Mouse (Mus musculus) stomach, postnatal 0 days (tissue): ENCODE results near the gene Tmem184b. TPM values are rescaled to one million over a fixed set of nuclear protein-coding genes. Genes with fewer than 3 reads are reported as not detected.
A peak's percentile ranks its signal among the peaks of the same experiment; 100 is the strongest.

Experiments
- ATAC-seq: fragments of 200-750 bp; cut with Nextera tagmentation; 2 replicates; pipeline ENCODE4 v1.8.0; 2017; ENCODE audit not compliant: low FRiP score, low TSS enrichment
- DNase-seq: peaks from one replicate; pipeline ENCODE4 v3.0.0-alpha.2; 2016; ENCODE audit warnings: low spot score
- H3K27ac ChIP-seq: fragments of 300-500 bp; sonication (generic); replicated peaks from 2 replicates; pipeline ENCODE4 v1.5.1; 2014; ENCODE audit warnings: mild to moderate bottlenecking, control low read depth
- H3K27me3 ChIP-seq: fragments of 300-500 bp; sonication (generic); 2 replicates; pipeline ENCODE4 v1.6.1; 2014; ENCODE audit warnings: low read length; ENCODE audit not compliant: control insufficient read depth, insufficient read depth
- H3K36me3 ChIP-seq: fragments of 300-500 bp; sonication (generic); 2 replicates; pipeline ENCODE4 v1.6.1; 2014; ENCODE audit warnings: low read length, mixed read lengths; ENCODE audit not compliant: control insufficient read depth, insufficient read depth
- H3K4me1 ChIP-seq: fragments of 300-500 bp; sonication (generic); replicated peaks from 2 replicates; pipeline ENCODE4 v1.6.1; 2014; ENCODE audit warnings: antibody characterized with exemption; ENCODE audit not compliant: control insufficient read depth, insufficient read depth
- H3K4me2 ChIP-seq: fragments of 300-500 bp; sonication (generic); replicated peaks from 2 replicates; pipeline ENCODE4 v1.6.1; 2014; ENCODE audit warnings: low read depth, mild to moderate bottlenecking, control low read depth, moderate library complexity
- H3K4me3 ChIP-seq: fragments of 300-500 bp; sonication (generic); 2 replicates; pipeline ENCODE4 v1.5.1; 2014; ENCODE audit warnings: low read depth, low read length, control low read depth
- H3K9ac ChIP-seq: fragments of 300-500 bp; sonication (generic); 2 replicates; pipeline ENCODE4 v1.6.1; 2014; ENCODE audit warnings: mild to moderate bottlenecking, low read length, control low read depth, mixed read lengths
- H3K9me3 ChIP-seq: fragments of 300-500 bp; sonication (generic); 2 replicates; pipeline ENCODE4 v1.6.1; 2016; ENCODE audit warnings: low read length; ENCODE audit not compliant: control insufficient read depth
- CTCF ChIP-seq: IDR thresholded peaks from 2 replicates; pipeline ENCODE4 v1.5.1; 2016; ENCODE audit warnings: antibody characterized with exemption, low read depth, mild to moderate bottlenecking, moderate library complexity
- EP300 ChIP-seq: optimal IDR thresholded peaks from 2 replicates; pipeline ENCODE3; 2016; ENCODE audit warnings: antibody characterized with exemption
- WGBS: fragments of 180-500 bp; shearing (Covaris S2); extraction: QIAGEN DNeasy Blood & Tissue Kit; methylation state at CpG from one replicate; pipeline ENCODE4 v1.1.7; 2014; 5-methylcytosine and 5-hydroxymethylcytosine counted together
- polyA plus RNA-seq: library from polyadenylated mRNA; unstranded; fragments of >200 nt; fragmentation: Nextera tagmentation; extraction: Ambion mirVana; gene quantifications from 2 replicates; pipeline ENCODE4 v1.2.1, GENCODE M21; 2015

Gene Tmem184b
- polyA plus RNA-seq, 1 experiment from 2014 or later = 21.2 TPM

- no peak for DNase-seq
- TF ChIP-seq EP300 (no peak), CTCF (no peak)
- Histone ChIP-seq H3K4me3 (no peak overlapping the region), H3K27me3 (no peaks in the 10 kb centered on the region), H3K27ac (no peak overlapping the region), H3K4me2 (no peak overlapping the region), H3K9me3 (no peaks in the 10 kb centered on the region), H3K36me3 (no peaks in the 10 kb centered on the region), H3K4me1 (no peaks in the 10 kb centered on the region), H3K9ac (no peak overlapping the region)
- no peak for ATAC-seq
- WGBS = 61% methylated on average over 7 of the region's 7 CpGs
Measured at GRCm38 (mm10) chr15:79335061-79335655, 68.2 kb downstream of the Tmem184b start.

- Histone ChIP-seq H3K4me2 (no peak overlapping the region), H3K4me1 (no peaks in the 10 kb centered on the region), H3K9ac (no peak overlapping the region), H3K27me3 (no peaks in the 10 kb centered on the region), H3K4me3 (no peak overlapping the region), H3K27ac (peak overlapping the region; percentile 40; the same call in 1 of the 2 replicates), H3K9me3 (no peaks in the 10 kb centered on the region), H3K36me3 (no peaks in the 10 kb centered on the region)
- 37% methylated on average over 4 of the region's 4 CpGs for WGBS
- peak; percentile 76 for ATAC-seq
- peak; percentile 68 for DNase-seq
- TF ChIP-seq CTCF = no peak
- TF ChIP-seq EP300 = no peak
Measured at GRCm38 (mm10) chr15:79333409-79333808, 70.0 kb downstream of the Tmem184b start.

DNA sequence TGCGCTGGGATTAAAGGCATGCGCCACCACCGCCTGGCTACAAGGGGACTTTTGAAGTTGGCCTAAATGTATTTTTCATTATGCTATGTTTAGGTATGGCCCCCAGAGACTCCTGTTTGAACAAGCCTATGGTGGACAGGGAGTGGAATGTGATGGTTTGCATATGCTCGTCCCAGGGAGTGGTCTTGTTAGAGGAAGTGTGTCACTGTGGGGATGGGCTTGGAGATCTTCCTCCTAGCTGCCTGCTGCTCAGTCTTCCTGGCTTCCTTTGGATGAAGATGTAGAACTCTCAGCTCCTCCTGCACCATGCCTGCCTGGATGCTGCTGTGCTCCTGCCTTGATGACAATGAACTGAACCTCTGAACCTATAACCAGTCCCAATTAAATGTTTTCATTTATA is 72.8 kb downstream of the Tmem184b start:
- Histone ChIP-seq H3K27ac (no peak overlapping the region), H3K9ac (no peak overlapping the region), H3K36me3 (no peaks in the 10 kb centered on the region), H3K4me2 (no peak overlapping the region), H3K9me3 (no peaks in the 10 kb centered on the region), H3K27me3 (no peaks in the 10 kb centered on the region), H3K4me1 (peaks cover 2% of the 10 kb centered on the region; the same call in 1 of the 2 replicates), H3K4me3 (no peak overlapping the region)
- TF ChIP-seq CTCF = no peak
- TF ChIP-seq EP300 = no peak
- WGBS = 39% methylated on average over 4 of the region's 4 CpGs
- no peak for ATAC-seq
- no peak for DNase-seq

DNA sequence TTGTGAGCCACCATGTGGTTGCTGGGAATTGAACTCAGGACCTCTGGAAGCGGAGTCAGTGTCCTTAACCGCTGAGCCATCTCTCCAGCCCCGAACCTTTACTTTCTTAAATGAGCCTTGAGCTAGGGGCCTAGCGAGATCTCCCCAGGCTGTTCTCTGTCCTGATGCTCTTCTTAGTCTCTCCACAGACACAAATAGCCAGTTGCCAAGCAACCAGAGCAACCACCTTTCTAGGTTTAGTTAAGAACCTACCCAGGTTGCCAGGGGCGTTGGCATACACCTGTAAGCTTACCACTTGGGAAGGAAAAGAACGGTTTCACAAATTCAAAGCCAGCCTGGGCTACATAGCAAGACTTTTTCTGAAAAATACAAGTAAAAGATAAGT is 73.4 kb downstream of the Tmem184b start:
- ATAC-seq (no peak), DNase-seq (no peak)
- Histone ChIP-seq H3K27ac (no peak overlapping the region), H3K9me3 (no peaks in the 10 kb centered on the region), H3K4me2 (no peak overlapping the region), H3K4me3 (no peak overlapping the region), H3K9ac (no peak overlapping the region), H3K4me1 (peaks cover 2% of the 10 kb centered on the region; the same call in 1 of the 2 replicates), H3K27me3 (no peaks in the 10 kb centered on the region), H3K36me3 (no peaks in the 10 kb centered on the region)
- TF ChIP-seq EP300 (no peak), CTCF (no peak)
- 82% methylated on average over 6 of the region's 6 CpGs for WGBS

GRCm38 (mm10) chr15:79329346-79329978 is 73.9 kb downstream of the Tmem184b start:
- Histone ChIP-seq H3K9me3 (no peaks in the 10 kb centered on the region), H3K36me3 (no peaks in the 10 kb centered on the region), H3K4me1 (peaks cover 2% of the 10 kb centered on the region; the same call in 1 of the 2 replicates), H3K9ac (no peak overlapping the region), H3K4me3 (no peak overlapping the region), H3K27ac (no peak overlapping the region), H3K4me2 (no peak overlapping the region), H3K27me3 (no peaks in the 10 kb centered on the region)
- ATAC-seq = no peak
- no peak for DNase-seq
- TF ChIP-seq CTCF = peak; percentile 44
- no peak for TF ChIP-seq EP300
- WGBS = 91% methylated on average over 6 of the region's 6 CpGs

GRCm38 (mm10) chr15:79328939-79329275 is 74.5 kb downstream of the Tmem184b start:
- Histone ChIP-seq H3K4me3 (no peak overlapping the region), H3K4me1 (peaks cover 3% of the 10 kb centered on the region), H3K27ac (no peak overlapping the region; the same call in 1 of the 2 replicates), H3K36me3 (no peaks in the 10 kb centered on the region), H3K4me2 (no peak overlapping the region), H3K9me3 (no peaks in the 10 kb centered on the region), H3K27me3 (no peaks in the 10 kb centered on the region), H3K9ac (no peak overlapping the region)
- TF ChIP-seq EP300 (no peak), CTCF (no peak)
- ATAC-seq = no peak
- 88% methylated on average over 4 of the region's 4 CpGs for WGBS
- DNase-seq = no peak
